Comparison of ENCODE assay signal across 9 mouse cellular contexts in genomic region chr3:6484041-6484440, GRCm38 (mm10).
"Had no signal": no experiment of that assay in that cellular context is flagged by ENCODE, and none has a peak within 500 bp of the region (broad histone marks: within the 10 kb centered on the region; RNA-seq: fewer than 3 reads in every experiment).

No protein-coding gene starts in this region.

- DNase-seq: kidney, adult 2 months; kidney, postnatal 36 days; layer of hippocampus, adult 9-11 months; lung, embryonic 14.5 days; lung, postnatal 10 days; lung, postnatal 4 days; retina, postnatal 1 day; right cerebral cortex, postnatal 25 days; thymus, postnatal 36 days had no signal
